Mouse (Mus musculus) embryonic facial prominence, embryonic 13.5 days (tissue): Measurements from ENCODE around the gene Lrrk1. TPM values are rescaled to one million over a fixed set of nuclear protein-coding genes. Genes with fewer than 3 reads are reported as not detected.
A peak's percentile ranks its signal among the peaks of the same experiment; 100 is the strongest.

Experiments
- ATAC-seq: fragments of 200-750 bp; cut with Nextera tagmentation; 2 replicates; pipeline ENCODE4 v1.8.0; 2017; ENCODE audit warnings: low read depth; ENCODE audit not compliant: insufficient number of reproducible peaks, insufficient read depth, low FRiP score, low TSS enrichment
- H3K27ac ChIP-seq: fragments of 300-500 bp; sonication (generic); 2 replicates; pipeline ENCODE4 v1.5.1; 2015; ENCODE audit warnings: moderate library complexity, mild to moderate bottlenecking, inconsistent platforms
- H3K27me3 ChIP-seq: fragments of 300-500 bp; sonication (generic); 2 replicates; pipeline ENCODE4 v1.6.1; 2015; ENCODE audit warnings: mild to moderate bottlenecking, inconsistent platforms
- H3K36me3 ChIP-seq: fragments of 300-500 bp; sonication (generic); 2 replicates; pipeline ENCODE4 v1.6.1; 2015; ENCODE audit warnings: mild to moderate bottlenecking, inconsistent platforms
- H3K4me1 ChIP-seq: fragments of 300-500 bp; sonication (generic); 2 replicates; pipeline ENCODE4 v1.6.1; 2015; ENCODE audit warnings: inconsistent platforms
- H3K4me2 ChIP-seq: fragments of 300-500 bp; sonication (generic); 2 replicates; pipeline ENCODE4 v1.6.1; 2015; ENCODE audit warnings: moderate library complexity, mild to moderate bottlenecking, inconsistent platforms
- H3K4me3 ChIP-seq: fragments of 300-500 bp; sonication (generic); 2 replicates; pipeline ENCODE4 v1.5.1; 2015; ENCODE audit warnings: mild to moderate bottlenecking, inconsistent platforms
- H3K9ac ChIP-seq: fragments of 300-500 bp; sonication (generic); 2 replicates; pipeline ENCODE4 v1.6.1; 2015; ENCODE audit warnings: mild to moderate bottlenecking, inconsistent platforms
- H3K9me3 ChIP-seq: fragments of 300-500 bp; sonication (generic); 2 replicates; pipeline ENCODE4 v1.6.1; 2016; ENCODE audit warnings: inconsistent platforms
- WGBS: fragments of 180-500 bp; shearing (Covaris S2); methylation state at CpG from one replicate; pipeline ENCODE4 v1.1.7; 2015; ENCODE audit warnings: mixed read lengths; 5-methylcytosine and 5-hydroxymethylcytosine counted together
- polyA plus RNA-seq: library from polyadenylated mRNA; unstranded; fragments of >200 nt; fragmentation: Nextera tagmentation; extraction: Ambion mirVana; gene quantifications from 2 replicates; pipeline ENCODE4 v1.2.1, GENCODE M21; 2015

Lrrk1 gene
- polyA plus RNA-seq, 1 experiment from 2014 or later: 15.8 TPM

DNA sequence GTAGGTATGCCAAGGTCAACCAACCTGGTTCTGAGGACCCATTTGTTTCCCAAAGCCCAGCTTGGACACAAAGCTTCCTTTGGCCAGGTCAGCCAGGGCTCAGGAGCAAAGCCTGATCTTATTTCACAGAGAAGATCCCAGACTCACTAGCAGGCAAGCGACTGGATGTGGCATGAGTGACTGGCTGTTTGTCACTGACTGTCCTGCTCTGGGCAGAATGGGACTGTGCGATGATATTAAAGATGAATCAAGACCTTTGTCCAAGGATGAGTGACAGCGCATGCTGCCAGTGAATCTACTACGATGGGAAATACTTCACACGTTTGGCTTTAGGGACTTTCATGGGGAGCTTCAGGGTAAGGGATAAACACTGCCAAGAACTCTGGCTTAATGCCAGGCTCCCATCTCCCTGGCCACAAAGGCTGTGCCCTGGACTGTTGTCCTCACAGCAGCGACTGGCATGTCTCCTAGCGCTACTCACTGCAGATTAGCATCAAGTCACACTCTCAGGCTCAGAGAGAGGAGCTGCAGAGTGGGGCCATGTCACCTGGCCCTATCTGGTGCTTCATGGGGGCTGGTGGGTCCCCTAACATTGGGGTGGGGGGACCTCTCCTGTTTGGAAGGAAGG lies 127.3 kb downstream of the Lrrk1 start:
- Histone ChIP-seq H3K4me3 (no peak overlapping the region), H3K9me3 (no peaks in the 10 kb centered on the region)
- no peak for ATAC-seq

DNA sequence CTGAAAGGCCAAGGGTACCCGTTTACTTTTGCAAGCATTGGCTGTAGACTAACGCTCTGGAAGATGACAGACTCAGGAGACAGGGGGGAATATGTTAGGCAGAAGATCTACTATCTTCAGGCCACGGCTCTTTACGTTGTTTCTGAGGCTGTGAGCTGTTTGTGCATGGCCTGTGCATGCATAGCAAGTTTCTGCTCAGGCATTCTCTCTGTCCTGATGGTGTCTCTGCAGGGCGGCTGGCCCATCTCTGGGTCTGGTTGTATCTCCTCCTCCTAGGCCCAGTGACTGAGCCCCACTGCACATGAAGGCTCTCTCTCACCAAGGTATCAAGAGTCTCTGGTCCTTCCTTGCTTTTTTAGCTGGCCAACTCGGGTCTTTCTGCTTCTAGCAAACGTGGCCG lies 127.9 kb downstream of the Lrrk1 start:
- no peak overlapping the region for H3K4me2 ChIP-seq
- peaks cover 16% of the 10 kb centered on the region; the same call in 1 of the 2 replicates for H3K4me1 ChIP-seq
- no peaks in the 10 kb centered on the region for H3K27me3 ChIP-seq
- peak overlapping the region; percentile 45; the same call in 1 of the 2 replicates for H3K27ac ChIP-seq
- ATAC-seq: no peak
- no peak overlapping the region for H3K4me3 ChIP-seq
- no peaks in the 10 kb centered on the region for H3K9me3 ChIP-seq
- WGBS: 87% methylated on average over 8 of the region's 8 CpGs
- H3K36me3 ChIP-seq: peaks cover 28% of the 10 kb centered on the region
- H3K9ac ChIP-seq: no peak overlapping the region

More for the DNA sequence above, 127.3 kb downstream of the Lrrk1 start:
- H3K4me2 ChIP-seq: no peak overlapping the region
- 86% methylated on average over 7 of the region's 7 CpGs for WGBS
- H3K27ac ChIP-seq: no peak overlapping the region
- no peaks in the 10 kb centered on the region for H3K27me3 ChIP-seq
- peaks cover 30% of the 10 kb centered on the region for H3K36me3 ChIP-seq
- H3K9ac ChIP-seq: no peak overlapping the region
- H3K4me1 ChIP-seq: peaks cover 16% of the 10 kb centered on the region; the same call in 1 of the 2 replicates

DNA sequence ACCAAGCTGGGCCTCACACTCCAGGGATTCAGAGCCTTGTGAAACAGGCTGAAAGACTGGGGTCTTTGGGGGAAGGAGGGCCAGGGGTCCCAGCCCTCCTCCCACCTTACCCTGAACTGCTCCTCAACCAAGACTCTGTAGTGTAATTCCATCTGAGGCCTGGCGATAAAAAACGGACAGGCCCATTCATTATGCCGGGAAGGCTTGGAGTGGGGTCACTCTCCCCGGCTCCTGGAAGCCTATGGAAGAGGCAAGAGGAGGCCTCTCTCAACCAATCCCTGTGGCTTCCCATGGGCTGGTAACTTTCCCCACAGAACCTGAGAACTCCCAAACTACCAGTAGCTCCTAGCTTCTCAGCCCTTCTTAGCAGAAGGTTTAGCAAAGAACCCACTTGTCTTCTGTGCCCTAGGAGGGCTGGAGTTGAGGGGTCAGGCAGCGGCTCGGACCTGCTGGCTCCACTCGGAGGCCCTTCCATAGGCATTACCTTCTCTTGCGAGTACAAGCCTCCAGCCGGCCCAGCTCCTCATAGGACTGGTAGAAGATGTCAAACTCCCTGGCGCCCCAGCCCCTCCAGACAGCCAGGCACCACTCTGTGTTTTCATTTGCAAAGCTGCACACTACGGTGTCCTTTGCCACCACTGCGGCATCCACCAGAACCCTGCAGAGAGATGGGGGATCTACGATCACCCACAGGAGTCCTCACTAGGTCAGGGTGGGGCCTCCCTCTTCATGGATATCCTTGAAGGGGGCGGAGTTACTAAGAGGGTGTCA lies 128.5 kb downstream of the Lrrk1 start:
- peaks cover 28% of the 10 kb centered on the region for H3K36me3 ChIP-seq
- WGBS: 83% methylated on average over 14 of the region's 14 CpGs
- H3K4me2 ChIP-seq: no peak overlapping the region
- ATAC-seq: 0 out of 2 replicates have a peak, but pooled peaks have one; percentile 16
- H3K27ac ChIP-seq: peak overlapping the region; percentile 45; the same call in 1 of the 2 replicates
- no peaks in the 10 kb centered on the region for H3K9me3 ChIP-seq
- no peaks in the 10 kb centered on the region for H3K27me3 ChIP-seq
- H3K4me3 ChIP-seq: no peak overlapping the region
- no peak overlapping the region for H3K9ac ChIP-seq
- H3K4me1 ChIP-seq: peaks cover 16% of the 10 kb centered on the region; the same call in 1 of the 2 replicates

DNA sequence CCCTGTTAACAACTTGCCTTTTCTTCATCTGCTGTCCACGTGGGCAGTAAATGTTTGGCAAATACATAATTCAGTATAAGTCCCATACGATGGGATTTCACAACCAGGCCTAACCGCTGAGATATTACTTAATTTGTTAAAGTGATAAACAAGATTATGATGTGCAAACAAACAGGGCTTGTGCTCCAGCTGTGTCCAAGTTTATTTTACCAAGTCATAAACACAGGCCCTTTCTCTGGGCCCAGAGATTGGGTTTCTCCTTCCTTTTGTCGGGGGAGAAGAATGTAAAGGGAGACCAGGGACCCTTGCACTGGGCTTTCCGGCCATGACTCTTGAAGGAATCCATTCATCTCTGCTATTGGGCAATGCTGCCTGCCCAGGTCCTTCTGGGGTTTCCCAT lies 129.2 kb downstream of the Lrrk1 start:
- no peaks in the 10 kb centered on the region for H3K9me3 ChIP-seq
- WGBS: 68% methylated on average over 5 of the region's 5 CpGs
- no peak overlapping the region; the same call in 1 of the 2 replicates for H3K27ac ChIP-seq
- peaks cover 16% of the 10 kb centered on the region; the same call in 1 of the 2 replicates for H3K4me1 ChIP-seq
- H3K36me3 ChIP-seq: peaks cover 28% of the 10 kb centered on the region
- H3K27me3 ChIP-seq: no peaks in the 10 kb centered on the region
- no peak overlapping the region for H3K4me3 ChIP-seq
- H3K9ac ChIP-seq: no peak overlapping the region
- H3K4me2 ChIP-seq: no peak overlapping the region
- ATAC-seq: 0 out of 2 replicates have a peak, but pooled peaks have one; percentile 5

DNA sequence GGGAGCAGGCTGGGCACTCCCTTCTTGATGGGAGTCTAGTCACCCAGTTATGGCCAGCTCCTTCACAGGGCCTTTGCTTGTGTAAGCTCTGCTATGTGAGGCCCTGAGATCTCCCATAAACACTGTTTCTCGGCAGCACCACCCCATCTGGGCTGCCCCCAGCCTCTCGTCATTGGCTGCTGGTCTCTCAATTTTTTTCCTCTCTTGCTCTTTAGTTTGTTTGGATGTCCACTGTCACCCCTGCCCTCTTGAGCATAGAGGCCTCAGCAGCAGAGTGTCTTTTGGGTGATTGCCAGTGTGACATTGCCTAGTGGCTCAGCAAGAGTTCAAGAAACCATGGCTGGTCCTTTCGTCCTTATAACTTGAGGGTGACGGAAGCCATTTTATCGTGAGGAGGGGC lies 130.9 kb downstream of the Lrrk1 start:
- ATAC-seq: no peak
- H3K27ac ChIP-seq: no peak overlapping the region
- no peaks in the 10 kb centered on the region for H3K9me3 ChIP-seq
- H3K36me3 ChIP-seq: peaks cover 21% of the 10 kb centered on the region
- 87% methylated on average over 5 of the region's 5 CpGs for WGBS
- H3K27me3 ChIP-seq: no peaks in the 10 kb centered on the region
- no peak overlapping the region for H3K4me3 ChIP-seq
- peaks cover 16% of the 10 kb centered on the region; the same call in 1 of the 2 replicates for H3K4me1 ChIP-seq
- H3K9ac ChIP-seq: no peak overlapping the region
- no peak overlapping the region for H3K4me2 ChIP-seq

DNA sequence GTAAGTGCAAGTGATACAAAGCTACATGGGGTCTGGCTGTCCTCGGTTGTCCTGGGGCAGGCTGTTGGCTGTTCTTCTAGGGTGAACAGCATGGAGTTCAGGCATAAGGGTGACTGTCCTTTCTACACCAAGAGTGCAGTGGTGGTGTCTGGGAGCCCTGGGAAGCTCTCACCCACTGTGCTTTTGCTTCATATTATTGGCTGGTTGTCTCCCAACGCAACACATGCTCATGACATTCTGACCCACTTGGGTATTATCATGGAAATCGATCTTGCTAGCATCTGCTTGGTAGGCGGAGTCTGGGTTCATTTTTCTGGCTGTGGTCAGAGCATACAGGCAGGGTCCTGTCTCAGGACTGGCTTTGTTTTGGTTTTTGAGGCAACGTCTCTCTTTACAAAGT lies 131.7 kb downstream of the Lrrk1 start:
- Histone ChIP-seq H3K4me1 (peaks cover 16% of the 10 kb centered on the region; the same call in 1 of the 2 replicates), H3K4me2 (no peak overlapping the region), H3K9ac (no peak overlapping the region), H3K36me3 (0 out of 2 replicates have a peak, but pooled peaks cover 13% of the 10 kb centered on the region), H3K27me3 (no peaks in the 10 kb centered on the region), H3K9me3 (no peaks in the 10 kb centered on the region), H3K4me3 (no peak overlapping the region), H3K27ac (no peak overlapping the region)
- 78% methylated on average over 5 of the region's 5 CpGs for WGBS
- no peak for ATAC-seq

DNA sequence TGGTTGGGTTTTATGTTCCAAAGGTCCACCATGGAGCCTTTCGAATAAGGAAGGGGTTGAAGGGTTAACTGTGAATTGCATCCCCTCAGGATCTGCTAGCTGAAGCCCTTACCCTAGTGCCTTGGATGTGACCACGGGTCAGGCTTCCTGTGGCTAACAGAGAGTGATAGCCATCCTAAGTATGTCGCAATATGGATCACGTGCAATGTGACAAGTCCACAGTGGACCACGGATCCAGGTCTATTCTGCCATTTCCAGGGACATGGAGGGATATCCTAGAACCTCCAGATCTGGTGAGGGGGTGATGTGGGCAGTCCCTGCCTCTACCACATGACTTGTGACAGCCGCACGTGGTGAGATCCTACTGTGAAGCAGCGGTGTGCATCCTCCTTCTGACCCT lies 133.2 kb downstream of the Lrrk1 start:
- H3K4me2 ChIP-seq: no peak overlapping the region
- no peak for ATAC-seq
- 88% methylated on average over 8 of the region's 8 CpGs for WGBS
- no peak overlapping the region for H3K27ac ChIP-seq
- no peaks in the 10 kb centered on the region for H3K27me3 ChIP-seq
- H3K36me3 ChIP-seq: 0 out of 2 replicates have a peak, but pooled peaks cover 5% of the 10 kb centered on the region
- H3K9ac ChIP-seq: no peak overlapping the region
- no peak overlapping the region for H3K4me3 ChIP-seq
- H3K9me3 ChIP-seq: no peaks in the 10 kb centered on the region
- H3K4me1 ChIP-seq: peaks cover 10% of the 10 kb centered on the region; the same call in 1 of the 2 replicates

DNA sequence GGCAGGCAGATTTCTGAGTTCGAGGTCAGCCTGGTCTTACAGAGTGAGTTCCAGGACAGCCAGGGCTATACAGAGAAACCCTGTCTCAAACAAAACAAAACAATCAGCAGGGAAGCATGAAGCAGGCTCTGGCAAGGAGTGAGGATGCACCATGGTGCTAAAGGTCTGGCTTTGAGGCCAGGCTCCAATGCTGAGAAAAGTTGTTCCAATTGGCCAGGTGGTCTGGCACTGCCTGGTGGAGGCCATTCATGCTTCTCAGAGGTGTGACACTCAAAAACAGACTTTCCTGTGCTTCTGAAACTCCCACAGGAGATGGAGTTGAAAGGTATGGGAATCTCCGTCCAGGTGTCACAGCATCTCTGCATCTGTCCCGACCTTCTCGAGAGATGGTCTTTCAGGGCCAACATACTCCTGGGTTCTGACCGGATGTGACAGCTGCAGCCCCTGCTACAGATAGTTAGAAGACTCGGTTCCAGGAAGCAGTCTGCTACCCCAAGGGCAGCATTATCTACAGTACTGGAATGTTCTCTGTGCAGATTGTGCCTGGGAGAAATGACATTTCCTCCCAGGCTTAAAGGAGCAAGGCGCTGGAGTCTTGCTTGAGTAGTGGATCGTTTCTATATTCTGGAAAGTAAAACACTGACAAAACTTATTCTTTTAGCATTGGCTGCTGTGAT lies 134.0 kb downstream of the Lrrk1 start:
- Histone ChIP-seq H3K9me3 (no peaks in the 10 kb centered on the region), H3K36me3 (0 out of 2 replicates have a peak, but pooled peaks cover 5% of the 10 kb centered on the region), H3K27me3 (no peaks in the 10 kb centered on the region), H3K4me2 (no peak overlapping the region), H3K4me3 (no peak overlapping the region), H3K27ac (no peak overlapping the region), H3K9ac (no peak overlapping the region), H3K4me1 (peaks cover 7% of the 10 kb centered on the region; the same call in 1 of the 2 replicates)
- 76% methylated on average over 8 of the region's 8 CpGs for WGBS
- ATAC-seq: no peak

DNA sequence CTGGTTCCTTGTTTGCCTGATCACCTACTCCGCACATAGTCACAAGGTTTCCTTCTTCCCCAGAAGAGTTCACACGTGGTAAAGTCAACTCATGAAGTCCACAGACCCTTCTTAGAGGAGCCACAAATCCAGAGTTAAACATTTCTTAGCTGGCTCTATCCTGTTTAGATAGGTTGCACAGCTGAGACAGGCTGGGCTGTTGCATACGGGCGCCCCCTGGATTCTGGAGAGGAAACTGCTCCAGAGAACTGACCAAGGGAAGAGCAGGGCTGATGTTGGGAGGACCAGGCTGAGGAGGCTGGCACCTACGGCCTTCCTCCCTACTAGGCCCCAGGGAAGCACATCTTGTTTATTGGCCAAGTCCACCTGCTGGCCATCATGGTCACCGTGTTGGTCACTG lies 138.1 kb downstream of the Lrrk1 start:
- Histone ChIP-seq H3K9me3 (no peaks in the 10 kb centered on the region), H3K36me3 (no peaks in the 10 kb centered on the region), H3K4me3 (no peak overlapping the region), H3K4me1 (peaks cover 15% of the 10 kb centered on the region), H3K27ac (no peak overlapping the region), H3K27me3 (no peaks in the 10 kb centered on the region), H3K9ac (no peak overlapping the region), H3K4me2 (no peak overlapping the region)
- ATAC-seq: no peak
- 26% methylated on average over 6 of the region's 6 CpGs for WGBS

DNA sequence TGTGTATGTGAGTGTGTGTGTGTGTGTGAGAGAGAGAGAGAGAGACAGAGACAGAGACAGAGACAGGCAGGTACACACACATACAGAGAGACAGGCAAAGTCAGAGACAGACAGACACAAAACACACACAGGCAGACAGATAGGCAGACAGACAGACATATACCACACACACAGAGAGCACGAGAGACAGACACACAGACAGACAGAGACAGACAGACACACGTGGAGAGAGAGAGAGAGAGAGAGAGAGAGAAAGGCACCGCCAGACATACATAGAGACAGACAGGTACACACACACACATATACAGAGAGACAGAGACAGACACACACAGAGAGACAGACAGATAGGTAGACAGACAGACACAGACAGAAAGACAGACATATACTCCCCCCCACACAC lies 138.7 kb downstream of the Lrrk1 start:
- no peak for ATAC-seq
- Histone ChIP-seq H3K27ac (no peak overlapping the region), H3K4me1 (peaks cover 15% of the 10 kb centered on the region), H3K36me3 (no peaks in the 10 kb centered on the region), H3K27me3 (no peaks in the 10 kb centered on the region), H3K9me3 (no peaks in the 10 kb centered on the region), H3K4me3 (no peak overlapping the region), H3K9ac (no peak overlapping the region), H3K4me2 (no peak overlapping the region)
- WGBS: 70% methylated on average over 3 of the region's 3 CpGs

DNA sequence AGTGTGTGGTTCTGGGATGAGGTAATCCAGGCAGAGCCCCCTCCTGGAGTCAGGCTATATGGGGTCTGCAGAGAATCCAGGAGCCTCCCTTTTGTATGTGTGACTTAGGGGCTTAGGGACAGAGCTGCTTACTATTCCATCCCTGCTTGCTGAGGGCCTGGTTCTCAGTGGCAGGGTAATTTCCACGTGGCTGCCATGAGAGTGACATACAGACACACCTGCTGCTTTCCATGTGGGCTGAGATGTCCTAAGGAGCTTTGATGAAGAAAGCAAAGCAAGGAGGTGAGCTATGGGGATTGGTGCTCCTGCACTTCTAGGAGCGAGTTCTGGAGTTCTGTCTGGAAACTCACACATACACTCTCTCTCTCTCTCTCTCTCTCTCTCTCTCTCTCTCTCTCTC lies 139.1 kb downstream of the Lrrk1 start:
- peaks cover 15% of the 10 kb centered on the region for H3K4me1 ChIP-seq
- no peak overlapping the region for H3K27ac ChIP-seq
- no peaks in the 10 kb centered on the region for H3K9me3 ChIP-seq
- WGBS: 53% methylated on average over 2 of the region's 2 CpGs
- no peak overlapping the region for H3K4me3 ChIP-seq
- ATAC-seq: no peak
- no peak overlapping the region for H3K4me2 ChIP-seq
- H3K36me3 ChIP-seq: no peaks in the 10 kb centered on the region
- H3K9ac ChIP-seq: no peak overlapping the region
- H3K27me3 ChIP-seq: no peaks in the 10 kb centered on the region
